Mouse (Mus musculus): Measurements from ENCODE around the gene Prr36. TPM values are rescaled to one million over a fixed set of nuclear protein-coding genes. Genes with fewer than 3 reads are reported as not detected.

Gene Prr36
- polyA plus RNA-seq, 1 experiment from 2014 or later, result 37.1 TPM

DNA sequence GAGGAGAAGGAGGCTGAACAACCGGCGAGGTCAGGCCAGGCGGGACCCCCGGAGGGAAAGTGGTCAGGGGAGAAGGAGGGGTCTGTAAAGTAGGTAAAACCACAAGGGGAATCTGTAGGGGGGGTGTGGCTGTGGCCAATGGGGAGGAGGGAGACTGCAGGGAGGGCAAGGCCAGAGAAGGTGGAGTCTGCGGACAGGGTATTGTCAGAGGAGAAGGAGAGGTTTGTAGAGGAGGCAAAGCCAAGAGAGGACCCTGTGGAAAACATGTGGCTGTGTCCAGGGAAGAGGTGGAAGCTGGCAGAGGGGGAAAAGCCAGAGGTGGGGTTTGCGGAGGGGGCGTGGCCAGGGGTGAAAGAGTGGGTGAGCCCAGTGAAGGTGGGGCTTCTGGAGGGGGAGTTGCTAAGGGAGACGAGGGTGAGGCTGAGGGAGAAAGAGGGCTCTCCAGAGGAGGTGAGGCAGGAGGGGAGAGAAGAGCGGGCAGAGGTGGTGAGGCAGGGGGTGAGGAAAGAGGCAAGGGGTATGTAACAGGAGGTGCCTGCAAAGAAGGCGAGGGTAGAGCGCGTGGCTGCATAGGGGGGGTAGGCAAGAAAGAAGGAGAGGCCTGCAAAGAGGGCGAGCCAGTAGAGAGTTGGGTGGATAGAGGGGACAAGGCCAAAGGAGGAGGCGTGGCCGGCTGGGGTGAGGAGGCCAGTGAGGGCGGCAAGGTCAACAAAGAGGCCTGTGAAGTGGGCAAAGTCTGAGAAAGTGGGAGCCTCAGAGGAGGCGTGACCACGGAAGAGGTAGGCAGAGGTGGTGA is 3.9 kb downstream of the Prr36 start:
- Histone ChIP-seq H3K4me2 (replicated peaks) (peak overlapping the region; percentile 82), H3K9me3 (no peaks in the 10 kb centered on the region), H3K4me3 (peak overlapping the region; percentile 57), H3K9ac (replicated peaks) (peak overlapping the region; percentile 65), H3K27ac (replicated peaks) (0 out of 2 replicates have a peak overlapping the region, but pooled peaks have one; percentile 25), H3K36me3 (peaks cover 35% of the 10 kb centered on the region), H3K27me3 (peaks cover 20% of the 10 kb centered on the region; the same call in 1 of the 2 replicates), H3K4me1 (peaks cover 45% of the 10 kb centered on the region)
- ATAC-seq (ENCODE audit: low FRiP score, low read depth), result peak; percentile 3; the same call in 1 of the 2 replicates
- WGBS, result 5% methylated on average over 18 of the region's 18 CpGs

DNA sequence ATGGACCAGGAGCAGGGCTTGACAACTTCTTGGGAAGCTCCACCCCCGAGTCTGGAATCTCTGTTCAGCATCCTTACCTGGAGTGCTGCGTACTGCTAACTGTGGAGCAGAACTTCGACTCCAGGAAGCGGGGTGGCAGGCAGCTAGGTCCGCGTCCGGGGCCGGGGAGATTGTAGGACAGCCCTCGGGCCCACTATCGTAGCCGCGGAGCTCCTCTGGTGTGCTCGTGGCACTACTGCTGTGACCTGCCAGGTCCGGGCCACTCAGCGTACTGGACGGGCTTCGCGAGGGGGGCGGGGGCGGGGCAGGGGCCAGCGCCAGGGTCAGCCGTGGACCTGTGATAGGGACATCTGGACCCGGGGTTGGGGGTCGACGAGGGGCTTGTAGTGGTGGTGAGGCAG is 4.5 kb downstream of the Prr36 start:
- Histone ChIP-seq H3K27me3 (peaks cover 21% of the 10 kb centered on the region; the same call in 1 of the 2 replicates), H3K9me3 (no peaks in the 10 kb centered on the region), H3K36me3 (peaks cover 40% of the 10 kb centered on the region), H3K27ac (replicated peaks) (0 out of 2 replicates have a peak overlapping the region, but pooled peaks have one; percentile 25), H3K9ac (replicated peaks) (peak overlapping the region; percentile 65), H3K4me2 (replicated peaks) (peak overlapping the region; percentile 82), H3K4me3 (peak overlapping the region; percentile 57), H3K4me1 (peaks cover 43% of the 10 kb centered on the region)
- ATAC-seq (ENCODE audit: low FRiP score, low read depth), result no peak
- WGBS, result 2% methylated on average over 24 of the region's 25 CpGs

DNA sequence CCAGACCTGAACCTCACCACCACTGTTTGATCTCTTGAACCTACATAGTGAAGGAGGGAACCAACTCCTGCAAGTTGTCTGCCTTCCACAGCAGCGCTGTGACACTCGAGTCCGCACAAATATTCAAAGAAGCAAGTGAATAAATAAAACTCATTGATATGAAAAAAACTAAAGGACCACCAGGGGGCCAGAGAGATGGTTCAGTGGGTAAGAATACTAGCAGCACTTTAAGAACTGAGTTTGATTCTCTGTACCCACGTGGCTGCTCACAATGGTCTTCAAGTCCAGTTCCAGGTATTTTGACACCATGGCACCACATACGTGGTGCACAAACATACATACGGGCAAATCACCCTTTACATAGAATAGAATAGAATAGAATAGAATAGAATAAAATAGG is 6.2 kb downstream of the Prr36 start:
- 81% methylated on average over 6 of the region's 6 CpGs for WGBS
- H3K4me2 ChIP-seq (replicated peaks), result no peak overlapping the region
- peaks cover 38% of the 10 kb centered on the region for H3K27me3 ChIP-seq
- peaks cover 53% of the 10 kb centered on the region for H3K36me3 ChIP-seq
- no peaks in the 10 kb centered on the region for H3K9me3 ChIP-seq
- no peak overlapping the region for H3K27ac ChIP-seq (replicated peaks)
- H3K4me3 ChIP-seq, result no peak overlapping the region
- H3K9ac ChIP-seq (replicated peaks), result no peak overlapping the region
- ATAC-seq (ENCODE audit: low FRiP score, low read depth), result no peak
- peaks cover 49% of the 10 kb centered on the region for H3K4me1 ChIP-seq

DNA sequence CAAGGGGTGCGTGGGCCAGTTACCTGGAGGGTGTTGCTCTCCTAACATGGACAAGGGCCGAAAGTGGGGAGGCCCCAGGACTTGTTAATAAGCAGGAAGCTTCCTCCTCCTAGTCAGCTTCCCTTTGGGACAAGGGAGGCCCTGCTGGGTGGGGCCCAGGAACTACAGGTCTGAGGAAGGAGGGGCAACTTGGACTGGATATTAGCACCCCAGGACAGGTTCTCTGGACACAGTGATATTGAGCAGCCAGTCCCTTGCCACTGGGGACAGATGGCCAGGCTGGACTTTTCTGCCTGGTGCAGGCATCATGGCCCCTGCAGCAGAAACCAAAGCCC is 10.3 kb downstream of the Prr36 start:
- 46% methylated on average over 2 of the region's 2 CpGs for WGBS
- H3K36me3 ChIP-seq, result peaks cover 77% of the 10 kb centered on the region
- H3K9ac ChIP-seq (replicated peaks), result no peak overlapping the region
- H3K9me3 ChIP-seq, result no peaks in the 10 kb centered on the region
- no peak overlapping the region for H3K27ac ChIP-seq (replicated peaks)
- peaks cover 12% of the 10 kb centered on the region; the same call in 1 of the 2 replicates for H3K4me1 ChIP-seq
- no peak for ATAC-seq (ENCODE audit: low FRiP score, low read depth)
- no peak overlapping the region for H3K4me2 ChIP-seq (replicated peaks)
- H3K27me3 ChIP-seq, result peaks cover 50% of the 10 kb centered on the region
- H3K4me3 ChIP-seq, result no peak overlapping the region

DNA sequence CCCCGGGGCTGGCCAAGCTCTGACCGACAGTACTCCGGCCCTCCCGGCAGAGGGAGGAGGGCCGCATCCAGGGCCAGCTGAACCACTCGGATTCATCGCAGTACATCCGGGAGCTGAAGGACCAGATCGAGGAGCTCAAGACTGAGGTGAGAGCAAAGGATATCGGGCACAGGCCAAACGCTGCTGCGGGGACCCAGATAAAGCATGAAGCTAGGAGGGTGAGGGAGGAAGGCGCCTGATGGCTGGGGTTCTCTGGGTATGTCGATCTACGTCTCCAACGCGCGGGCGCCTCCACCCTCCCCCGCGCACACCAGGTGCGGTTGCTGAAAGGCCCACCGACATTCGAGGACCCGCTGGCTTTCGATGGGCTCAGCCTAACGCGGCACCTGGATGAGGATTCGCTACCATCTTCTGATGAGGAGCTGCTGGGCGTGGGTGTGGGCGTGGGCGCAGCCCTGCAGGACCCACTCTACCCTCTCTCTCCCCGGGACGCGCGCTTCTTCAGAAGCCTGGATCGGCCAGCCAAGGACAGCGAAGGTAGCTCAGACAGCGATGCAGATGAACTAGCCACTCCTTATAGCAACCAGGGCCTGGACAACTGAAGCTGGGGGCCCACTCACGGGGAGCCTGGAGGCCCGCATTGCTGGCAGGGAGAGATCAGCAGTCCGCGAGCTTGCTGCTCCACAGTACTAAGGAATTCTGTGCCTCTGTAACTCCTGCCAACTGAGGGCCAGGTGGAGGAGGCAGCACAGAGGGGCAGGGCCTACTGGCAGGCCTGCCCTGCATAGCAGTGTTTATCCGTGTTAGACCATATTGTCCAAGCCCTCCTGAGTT is 10.9 kb downstream of the Prr36 start:
- H3K9me3 ChIP-seq, result no peaks in the 10 kb centered on the region
- H3K36me3 ChIP-seq, result peaks cover 73% of the 10 kb centered on the region
- H3K4me3 ChIP-seq, result no peak overlapping the region
- H3K27ac ChIP-seq (replicated peaks), result no peak overlapping the region
- 0 out of 2 replicates have a peak overlapping the region, but pooled peaks have one; percentile 28 for H3K9ac ChIP-seq (replicated peaks)
- peaks cover 12% of the 10 kb centered on the region; the same call in 1 of the 2 replicates for H3K4me1 ChIP-seq
- 0 out of 2 replicates have a peak overlapping the region, but pooled peaks have one; percentile 13 for H3K4me2 ChIP-seq (replicated peaks)
- H3K27me3 ChIP-seq, result peaks cover 50% of the 10 kb centered on the region
- WGBS, result 5% methylated on average over 42 of the region's 44 CpGs
- ATAC-seq (ENCODE audit: low FRiP score, low read depth), result 0 out of 2 replicates have a peak, but pooled peaks have one; percentile 4

DNA sequence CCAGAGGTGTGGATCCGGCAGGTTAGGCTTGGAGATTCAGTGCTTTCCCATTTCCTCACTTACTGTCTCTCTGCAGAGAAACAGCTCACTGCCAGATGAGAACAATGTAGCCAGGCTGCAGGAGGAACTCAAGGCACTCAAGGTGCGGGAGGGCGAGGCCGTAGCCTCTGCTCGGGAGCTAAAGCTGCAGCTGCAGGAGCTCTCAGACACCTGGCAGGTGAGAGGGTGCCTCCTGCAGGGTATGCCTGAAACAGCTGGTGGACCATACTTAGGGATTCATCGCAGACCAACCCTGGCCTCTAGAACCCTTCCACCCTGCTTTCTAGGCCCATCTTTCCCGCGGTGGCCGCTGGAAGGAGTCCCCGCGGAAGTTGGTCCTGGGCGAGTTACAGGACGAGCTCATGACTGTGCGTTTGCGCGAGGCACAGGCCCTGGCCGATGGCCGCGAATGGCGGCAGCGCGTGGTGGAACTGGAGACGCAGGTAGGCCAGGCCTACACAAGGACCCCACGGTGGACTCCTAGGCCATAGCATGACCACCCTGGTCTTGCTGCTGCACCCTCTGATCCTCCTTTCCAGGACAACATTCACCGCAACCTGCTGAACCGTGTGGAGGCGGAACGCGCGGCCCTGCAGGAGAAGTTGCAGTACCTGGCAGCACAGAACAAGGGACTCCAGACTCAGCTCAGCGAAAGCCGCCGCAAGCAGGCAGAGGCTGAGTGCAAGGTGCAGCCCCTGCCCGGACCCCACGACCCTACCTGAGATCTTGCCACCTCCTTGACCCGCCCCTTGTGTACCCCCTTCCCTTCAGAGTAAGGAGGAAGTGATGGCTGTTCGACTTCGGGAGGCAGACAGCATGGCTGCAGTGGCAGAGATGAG is 11.8 kb downstream of the Prr36 start:
- H3K4me3 ChIP-seq, result no peak overlapping the region
- peak; percentile 14; the same call in 1 of the 2 replicates for ATAC-seq (ENCODE audit: low FRiP score, low read depth)

DNA sequence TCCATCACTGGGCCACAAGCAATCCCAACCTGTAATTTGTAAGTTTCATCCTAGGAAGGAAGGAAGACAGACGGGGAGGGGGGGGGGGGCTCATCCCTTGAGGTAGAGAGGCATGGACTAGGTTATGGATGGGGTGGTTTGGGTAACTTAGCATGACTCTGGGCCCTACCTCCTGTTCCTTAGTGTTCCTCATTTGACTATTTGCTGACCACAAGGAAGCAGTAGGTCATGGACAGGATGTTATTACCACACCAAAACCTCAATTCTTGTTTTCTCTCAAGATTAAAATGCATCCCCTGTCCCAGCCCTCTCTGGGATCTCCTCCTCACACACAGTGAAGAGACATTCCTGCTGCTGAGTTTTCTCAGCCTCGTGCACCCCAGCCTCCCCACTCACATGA is 15.9 kb downstream of the Prr36 start:
- Histone ChIP-seq H3K27ac (replicated peaks) (no peak overlapping the region), H3K27me3 (peaks cover 34% of the 10 kb centered on the region), H3K4me3 (no peak overlapping the region), H3K4me1 (peaks cover 2% of the 10 kb centered on the region; the same call in 1 of the 2 replicates), H3K9ac (replicated peaks) (no peak overlapping the region), H3K9me3 (no peaks in the 10 kb centered on the region), H3K4me2 (replicated peaks) (no peak overlapping the region), H3K36me3 (peaks cover 51% of the 10 kb centered on the region)
- 75% methylated on average over 2 of the region's 2 CpGs for WGBS
- ATAC-seq (ENCODE audit: low FRiP score, low read depth), result no peak

More for the DNA sequence above, 11.8 kb downstream of the Prr36 start:
- Histone ChIP-seq H3K9me3 (no peaks in the 10 kb centered on the region), H3K27me3 (peaks cover 50% of the 10 kb centered on the region), H3K27ac (replicated peaks) (no peak overlapping the region), H3K4me2 (replicated peaks) (no peak overlapping the region), H3K4me1 (peaks cover 12% of the 10 kb centered on the region; the same call in 1 of the 2 replicates), H3K36me3 (peaks cover 70% of the 10 kb centered on the region), H3K9ac (replicated peaks) (no peak overlapping the region)
- WGBS, result 14% methylated on average over 38 of the region's 38 CpGs

DNA sequence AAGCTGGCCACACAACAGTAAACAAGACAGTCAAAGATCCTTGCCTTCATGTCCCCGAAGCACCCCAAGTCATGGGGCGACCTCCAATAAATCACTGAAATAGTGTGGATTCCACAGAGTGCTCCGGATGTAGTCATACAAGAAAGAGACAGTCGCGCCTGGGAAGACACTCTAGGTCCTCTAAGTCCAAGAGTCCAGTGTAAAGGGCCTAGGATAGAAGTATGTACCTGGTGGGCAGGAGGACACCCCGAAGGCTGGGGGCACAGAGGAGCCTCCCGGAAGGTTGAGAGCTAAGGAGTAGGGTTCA is 23.7 kb downstream of the Prr36 start:
- H3K4me2 ChIP-seq (replicated peaks), result no peak overlapping the region
- WGBS, result 57% methylated on average over 7 of the region's 7 CpGs
- H3K27me3 ChIP-seq, result no peaks in the 10 kb centered on the region
- ATAC-seq (ENCODE audit: low FRiP score, low read depth), result peak; percentile 16; the same call in 1 of the 2 replicates
- no peak overlapping the region for H3K4me3 ChIP-seq
- no peaks in the 10 kb centered on the region for H3K9me3 ChIP-seq
- peaks cover 19% of the 10 kb centered on the region for H3K36me3 ChIP-seq
- H3K27ac ChIP-seq (replicated peaks), result 0 out of 2 replicates have a peak overlapping the region, but pooled peaks have one; percentile 75
- peaks cover 20% of the 10 kb centered on the region for H3K4me1 ChIP-seq
- H3K9ac ChIP-seq (replicated peaks), result no peak overlapping the region

DNA sequence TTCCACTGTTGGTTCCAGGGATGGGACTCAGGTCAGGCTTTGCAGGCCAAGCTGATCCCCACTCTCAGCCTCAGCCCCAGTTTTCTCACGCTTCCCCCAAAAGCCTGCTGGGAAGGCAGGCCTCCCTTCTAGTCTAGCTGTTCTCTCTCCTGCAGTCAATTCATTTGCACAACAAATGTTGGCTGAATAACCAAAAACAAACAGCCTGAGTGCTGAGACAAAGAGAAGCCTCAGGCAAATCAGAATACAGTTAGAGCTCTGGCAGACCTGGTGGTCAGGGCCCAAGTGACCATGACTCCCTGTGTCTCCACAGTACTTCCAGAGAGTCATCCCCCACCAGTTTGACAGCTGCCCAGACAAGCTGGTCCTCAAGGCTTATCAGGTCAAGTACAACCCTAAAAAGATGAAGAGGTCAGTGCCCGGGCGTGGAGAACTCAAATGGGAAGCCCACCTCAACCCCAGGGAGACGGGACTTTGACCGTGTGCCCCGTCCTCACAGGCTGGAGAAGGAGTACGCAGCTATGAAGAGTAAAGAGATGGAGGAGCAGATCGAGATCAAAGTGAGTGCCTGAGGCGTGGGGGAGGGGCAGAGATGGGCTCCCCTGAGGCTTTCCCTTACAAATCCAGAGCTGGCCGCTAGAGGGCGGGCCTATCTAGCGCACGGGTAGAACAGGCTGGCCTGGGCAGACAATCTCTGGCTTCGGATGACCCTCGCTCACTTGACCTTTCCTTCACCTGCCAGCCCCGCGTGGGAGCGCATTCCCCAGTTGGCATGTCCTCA is 24.3 kb downstream of the Prr36 start:
- no peaks in the 10 kb centered on the region for H3K27me3 ChIP-seq
- peak overlapping the region; percentile 75 for H3K27ac ChIP-seq (replicated peaks)
- H3K4me3 ChIP-seq, result no peak overlapping the region
- no peak overlapping the region for H3K9ac ChIP-seq (replicated peaks)
- peak; percentile 90 for ATAC-seq (ENCODE audit: low FRiP score, low read depth)
- no peaks in the 10 kb centered on the region for H3K9me3 ChIP-seq
- WGBS, result 2% methylated on average over 18 of the region's 18 CpGs
- H3K36me3 ChIP-seq, result peaks cover 24% of the 10 kb centered on the region
- peaks cover 20% of the 10 kb centered on the region for H3K4me1 ChIP-seq
- H3K4me2 ChIP-seq (replicated peaks), result peak overlapping the region; percentile 32

DNA sequence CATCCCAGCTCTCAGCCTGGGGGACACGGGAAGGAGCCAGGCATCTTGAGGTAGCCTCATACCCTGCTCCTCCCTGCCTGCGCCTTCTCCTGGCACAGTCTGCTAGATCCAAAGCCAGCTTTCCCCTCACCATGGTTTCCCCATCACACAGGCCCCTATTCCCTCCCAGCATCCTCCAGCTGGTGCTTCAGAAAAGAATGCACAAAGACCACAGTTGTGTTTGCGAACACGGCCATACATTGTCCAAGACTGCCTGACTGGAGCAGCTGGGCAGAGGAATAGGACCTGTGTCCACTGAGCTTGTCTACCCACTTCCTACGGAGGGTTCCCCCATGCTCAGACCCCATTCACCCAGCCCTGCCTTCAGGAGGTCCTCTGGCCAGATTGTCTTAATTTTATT is 25.0 kb downstream of the Prr36 start:
- peak; percentile 42 for ATAC-seq (ENCODE audit: low FRiP score, low read depth)
- 52% methylated on average over 5 of the region's 5 CpGs for WGBS
- Histone ChIP-seq H3K9me3 (no peaks in the 10 kb centered on the region), H3K4me1 (peaks cover 20% of the 10 kb centered on the region), H3K27ac (replicated peaks) (peak overlapping the region; percentile 75), H3K9ac (replicated peaks) (no peak overlapping the region), H3K4me3 (no peak overlapping the region), H3K27me3 (no peaks in the 10 kb centered on the region), H3K36me3 (peaks cover 31% of the 10 kb centered on the region), H3K4me2 (replicated peaks) (no peak overlapping the region)
